Mouse (Mus musculus) megakaryocyte-erythroid progenitor cell, adult 5-6 weeks (primary cell): ENCODE data around the gene Coq9. TPM values are rescaled to one million over a fixed set of nuclear protein-coding genes. Genes with fewer than 3 reads are reported as not detected.

ENCODE experiments used
- ATAC-seq: replicated peaks from 2 replicates; pipeline ENCODE4 v1.8.0; 2016; ENCODE audit warnings: mild to moderate bottlenecking, inconsistent platforms; ENCODE audit not compliant: severe bottlenecking, poor library complexity, low FRiP score, low TSS enrichment
- total RNA-seq, 2 experiments: library from RNA; stranded (forward) in 1 of 2; stranded (reverse) in 1 of 2; fragments of 200-1000, 215-1000 nt in 1 of 2; fragments of >200 nt in 1 of 2; fragmentation: Nextera tagmentation in 1 of 2; gene quantifications; 2 replicates each; pipeline ENCODE4 v1.2.3; 2014 to 2017

Gene Coq9
- total RNA-seq, 2 experiments from 2014 or later, result 46.0 to 92.7 TPM

- ATAC-seq, result no peak
These were observed 62.9 kb downstream of the Coq9 start for GRCm38 (mm10) chr8:94901031-94901430.

- ATAC-seq, result no peak
These were observed 65.6 kb downstream of the Coq9 start for GRCm38 (mm10) chr8:94903709-94904108.

Other genes with a start within 250 kb of the Coq9 start
- 32.6 and 43.4 TPM in 2 replicates for gene Rspry1, start 236.4 kb upstream of the Coq9 start, total RNA-seq (2014; fragmentation: Nextera tagmentation)
- gene Rspry1, start 236.4 kb upstream of the Coq9 start, total RNA-seq (2017), result 43.9 and 51.2 TPM in 2 replicates
- 52.0 and 60.3 TPM in 2 replicates for gene Fam192a, start 236.3 kb upstream of the Coq9 start, total RNA-seq (2014; fragmentation: Nextera tagmentation)
- 89.9 and 154 TPM in 2 replicates for gene Fam192a, start 236.3 kb upstream of the Coq9 start, total RNA-seq (2017)
- gene Arl2bp, start 171.7 kb upstream of the Coq9 start, total RNA-seq (2014; fragmentation: Nextera tagmentation), result 51.1 and 64.0 TPM in 2 replicates
- gene Arl2bp, start 171.7 kb upstream of the Coq9 start, total RNA-seq (2017), result 124 and 152 TPM in 2 replicates
- not detected in 2 replicates for gene Pllp, start 142.0 kb upstream of the Coq9 start, total RNA-seq (2014; fragmentation: Nextera tagmentation)
- not detected in 2 replicates for gene Pllp, start 142.0 kb upstream of the Coq9 start, total RNA-seq (2017)
- gene Ccl22, start 92.7 kb upstream of the Coq9 start, total RNA-seq (2014; fragmentation: Nextera tagmentation), result not detected in 2 replicates
- gene Ccl22, start 92.7 kb upstream of the Coq9 start, total RNA-seq (2017), result not detected in 2 replicates
- 0.35 TPM in 1 of 2 replicates, not detected in the other for gene Cx3cl1, start 66.3 kb upstream of the Coq9 start, total RNA-seq (2014; fragmentation: Nextera tagmentation)
- not detected in 2 replicates for gene Cx3cl1, start 66.3 kb upstream of the Coq9 start, total RNA-seq (2017)
- 1.6 and 2.0 TPM in 2 replicates for gene Ccl17, start 27.9 kb upstream of the Coq9 start, total RNA-seq (2014; fragmentation: Nextera tagmentation)
- 5.6 and 6.0 TPM in 2 replicates for gene Ccl17, start 27.9 kb upstream of the Coq9 start, total RNA-seq (2017)
- gene Ciapin1, start within 50 bp of the Coq9 start, total RNA-seq (2014; fragmentation: Nextera tagmentation), result 52.3 and 71.1 TPM in 2 replicates
- gene Ciapin1, start within 50 bp of the Coq9 start, total RNA-seq (2017), result 31.6 and 38.2 TPM in 2 replicates
- 62.4 and 91.6 TPM in 2 replicates for gene Polr2c, start 19.1 kb downstream of the Coq9 start, total RNA-seq (2014; fragmentation: Nextera tagmentation)
- gene Polr2c, start 19.1 kb downstream of the Coq9 start, total RNA-seq (2017), result 49.2 and 93.1 TPM in 2 replicates
- 1.2 TPM in 1 of 2 replicates, not detected in the other for gene Dok4, start 38.0 kb downstream of the Coq9 start, total RNA-seq (2014; fragmentation: Nextera tagmentation)
- gene Dok4, start 38.0 kb downstream of the Coq9 start, total RNA-seq (2017), result 1.6 TPM in 1 of 2 replicates, not detected in the other
- not detected in 2 replicates for gene Ccdc102a, start 79.8 kb downstream of the Coq9 start, total RNA-seq (2014; fragmentation: Nextera tagmentation)
- gene Ccdc102a, start 79.8 kb downstream of the Coq9 start, total RNA-seq (2017), result 0.85 and 1.1 TPM in 2 replicates
- 0.69 and 1.4 TPM in 2 replicates for gene Adgrg5, start 85.4 kb downstream of the Coq9 start, total RNA-seq (2014; fragmentation: Nextera tagmentation)
- gene Adgrg5, start 85.4 kb downstream of the Coq9 start, total RNA-seq (2017), result 0.30 and 1.8 TPM in 2 replicates
- gene Adgrg1, start 136.4 kb downstream of the Coq9 start, total RNA-seq (2014; fragmentation: Nextera tagmentation), result 150 and 156 TPM in 2 replicates
- gene Adgrg1, start 136.4 kb downstream of the Coq9 start, total RNA-seq (2017), result 85.4 and 123 TPM in 2 replicates
- 30.9 and 44.1 TPM in 2 replicates for gene Adgrg3, start 179.4 kb downstream of the Coq9 start, total RNA-seq (2014; fragmentation: Nextera tagmentation)
- gene Adgrg3, start 179.4 kb downstream of the Coq9 start, total RNA-seq (2017), result 20.4 and 46.4 TPM in 2 replicates
- 0.68 TPM in 1 of 2 replicates, not detected in the other for gene Drc7, start 216.8 kb downstream of the Coq9 start, total RNA-seq (2014; fragmentation: Nextera tagmentation)
- gene Drc7, start 216.8 kb downstream of the Coq9 start, total RNA-seq (2017), result 0.84 and 2.0 TPM in 2 replicates
- 7.7 and 18.8 TPM in 2 replicates for gene Katnb1, start 242.9 kb downstream of the Coq9 start, total RNA-seq (2014; fragmentation: Nextera tagmentation)
- 19.4 and 27.5 TPM in 2 replicates for gene Katnb1, start 242.9 kb downstream of the Coq9 start, total RNA-seq (2017)